Comparison of ENCODE assay signal across 21 mouse cellular contexts in the genomic region with DNA sequence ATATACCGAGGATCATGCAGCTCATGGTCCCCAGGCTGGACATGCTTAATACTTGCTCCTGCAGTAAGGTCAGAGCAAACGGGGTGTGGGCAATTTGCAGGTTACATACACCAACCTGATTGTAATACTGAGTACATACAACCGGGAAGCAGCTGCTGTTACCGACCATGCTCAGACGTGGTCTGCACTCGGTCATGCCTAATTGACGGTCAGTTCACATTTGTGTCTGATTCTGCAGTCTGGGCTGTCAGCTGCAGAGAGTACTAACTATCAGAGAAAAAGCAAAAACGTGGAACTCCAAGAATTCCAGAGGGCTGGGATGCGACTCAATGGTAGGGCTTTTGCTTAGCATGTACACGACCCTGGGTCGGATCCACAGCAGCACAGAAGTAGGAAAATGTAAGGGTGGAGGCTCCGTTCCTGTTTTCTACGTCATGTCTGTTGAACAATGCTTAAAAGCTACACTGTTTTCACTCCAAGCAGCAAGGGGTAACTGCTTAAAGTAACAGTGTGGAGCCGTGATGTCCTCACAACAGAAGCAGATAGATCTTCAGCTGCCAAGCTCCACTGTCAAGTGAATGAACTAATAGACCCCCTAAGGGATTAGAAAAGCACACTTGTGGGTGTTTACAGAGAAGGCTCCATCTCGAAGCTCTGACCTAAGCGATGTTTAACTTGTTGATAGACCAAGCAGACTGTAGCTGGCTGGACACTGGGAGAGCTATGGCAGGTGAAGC. TPM values are rescaled to one million over a fixed set of nuclear protein-coding genes. Genes with fewer than 3 reads are reported as not detected.
DNase-seq lines count a peak whose midpoint lies in the region; TF ChIP-seq lines count a peak whose summit lies in the region.
"Had no signal": no experiment of that assay in that cellular context is flagged by ENCODE, and none has a peak within 500 bp of the region (broad histone marks: within the 10 kb centered on the region; RNA-seq: fewer than 3 reads in every experiment).

No protein-coding gene starts in this region.

- H3K27ac ChIP-seq in gastrocnemius, adult 2 months, result peak overlapping the region; percentile 28; the same call in 1 of the 2 replicates
- H3K27ac ChIP-seq in layer of hippocampus, adult 2 months, result 0 out of 2 replicates have a peak overlapping the region, but pooled peaks have one; percentile 5
- H3K27ac ChIP-seq: heart, embryonic 13.5 days had no signal

- DNase-seq in gastrocnemius, adult 2 months, result no peak
- no peak for DNase-seq in gastrocnemius, postnatal 14 days
- DNase-seq in layer of hippocampus, adult 2 months (ENCODE audit: low spot score in 2 of 2), result no peak
- no peak for DNase-seq in layer of hippocampus, postnatal 14 days (ENCODE audit: low spot score in 2 of 2)
- DNase-seq in MN1 (ENCODE audit: low spot score), result peak; percentile 16
- DNase-seq in mesoderm, embryonic 11.5 days (ENCODE audit: low read depth, low spot score), result peak; percentile 39
- no peak for DNase-seq in cerebellum, adult 18-20 months
- DNase-seq in frontal cortex, postnatal 25 days (ENCODE audit: low spot score in 2 of 2), result no peak
- DNase-seq: adrenal gland, adult 8-10 months; cerebellum, adult 11 months; gastrocnemius, postnatal 36 days; heart, postnatal 4 days; kidney, adult 8-10 months; left cerebral cortex, postnatal 4 days; lung, adult 2 months; right cerebral cortex, postnatal 14 days had no signal

- no peak for TF ChIP-seq CTCF in gastrocnemius, adult 2 months (IDR thresholded peaks at IDR 0.05)
- TF ChIP-seq CTCF in layer of hippocampus, adult 2 months (conservative IDR thresholded peaks at IDR 0.05), result no peak

- no peak overlapping the region for H3K4me3 ChIP-seq in gastrocnemius, adult 2 months
- no peak overlapping the region for H3K4me3 ChIP-seq in layer of hippocampus, adult 2 months
- H3K4me3 ChIP-seq: heart, embryonic 13.5 days; myocyte had no signal

- intact Hi-C loops in gastrocnemius, adult 2 months (cut with DNase I), result no loop called here
- intact Hi-C loops in gastrocnemius, postnatal 14 days (cut with DNase I; ENCODE audit: low total_unique reads), result no loop called here

RNA-seq across cellular contexts. Expression of gene Syt17, which starts 13.5 kb away (rescaled TPM):
- under 1 TPM; 0.41 to 0.61 TPM for total RNA-seq in gastrocnemius, adult 2 months (2021)
- total RNA-seq in gastrocnemius, postnatal 14 days (2021), result under 1 TPM; 0.88 to 0.89 TPM
- total RNA-seq in layer of hippocampus, adult 2 months (2021), result 10 to 100 TPM; 96.0 to 98.3 TPM
- total RNA-seq in layer of hippocampus, postnatal 14 days (2021), result 10 to 100 TPM; 64.6 to 64.9 TPM
- total RNA-seq: CH12.LX; liver, adult 2 months; megakaryocyte progenitor cell, adult 5-6 weeks had no signal

RNA-seq across cellular contexts. Expression of gene Itpripl2, which starts 30.2 kb away (rescaled TPM):
- total RNA-seq in gastrocnemius, adult 2 months (2021), result 1 to 10 TPM; 6.3 to 9.9 TPM
- total RNA-seq in gastrocnemius, postnatal 14 days (2021), result 10 to 100 TPM; 17.3 to 18.7 TPM
- total RNA-seq in layer of hippocampus, adult 2 months (2021), result 1 to 10 TPM; 3.1 to 3.8 TPM
- 1 to 10 TPM; 4.6 TPM for total RNA-seq in layer of hippocampus, postnatal 14 days (2021)
- total RNA-seq: CH12.LX had no signal

Comparison
In these comparisons a context has a peak if more than half of its experiments do, and no peak if none do; other contexts are left out.
1. DNase-seq: peak in MN1 (single experiment) and mesoderm, embryonic 11.5 days (single experiment); none in gastrocnemius, adult 2 months (single experiment), gastrocnemius, postnatal 14 days (single experiment), layer of hippocampus, adult 2 months (0 of 2), layer of hippocampus, postnatal 14 days (0 of 2), cerebellum, adult 18-20 months (0 of 2) and frontal cortex, postnatal 25 days (0 of 2).
2. RNA of gene Syt17, which starts 13.5 kb away (total RNA-seq): 96.0 to 98.3 TPM in layer of hippocampus, adult 2 months and 64.6 to 64.9 TPM in layer of hippocampus, postnatal 14 days; 0.88 to 0.89 TPM in gastrocnemius, postnatal 14 days and 0.41 to 0.61 TPM in gastrocnemius, adult 2 months; every median in the first group is over 10 times any median in the second.